Mouse (Mus musculus) left cerebral cortex, adult 9 months (tissue): Measurements from ENCODE around the gene Sec23a.
"Not testable (repeated sequence)": the region's sequence is repeated elsewhere in the genome, so short reads cannot be mapped to it uniquely, and the experiment has no call there.

Experiments used
- DNase-seq, 2 experiments: peaks; one replicate each; pipeline ENCODE4 v3.0.0; 2022; ENCODE audit warnings: low spot score in 2 of 2

Sec23a gene

DNA sequence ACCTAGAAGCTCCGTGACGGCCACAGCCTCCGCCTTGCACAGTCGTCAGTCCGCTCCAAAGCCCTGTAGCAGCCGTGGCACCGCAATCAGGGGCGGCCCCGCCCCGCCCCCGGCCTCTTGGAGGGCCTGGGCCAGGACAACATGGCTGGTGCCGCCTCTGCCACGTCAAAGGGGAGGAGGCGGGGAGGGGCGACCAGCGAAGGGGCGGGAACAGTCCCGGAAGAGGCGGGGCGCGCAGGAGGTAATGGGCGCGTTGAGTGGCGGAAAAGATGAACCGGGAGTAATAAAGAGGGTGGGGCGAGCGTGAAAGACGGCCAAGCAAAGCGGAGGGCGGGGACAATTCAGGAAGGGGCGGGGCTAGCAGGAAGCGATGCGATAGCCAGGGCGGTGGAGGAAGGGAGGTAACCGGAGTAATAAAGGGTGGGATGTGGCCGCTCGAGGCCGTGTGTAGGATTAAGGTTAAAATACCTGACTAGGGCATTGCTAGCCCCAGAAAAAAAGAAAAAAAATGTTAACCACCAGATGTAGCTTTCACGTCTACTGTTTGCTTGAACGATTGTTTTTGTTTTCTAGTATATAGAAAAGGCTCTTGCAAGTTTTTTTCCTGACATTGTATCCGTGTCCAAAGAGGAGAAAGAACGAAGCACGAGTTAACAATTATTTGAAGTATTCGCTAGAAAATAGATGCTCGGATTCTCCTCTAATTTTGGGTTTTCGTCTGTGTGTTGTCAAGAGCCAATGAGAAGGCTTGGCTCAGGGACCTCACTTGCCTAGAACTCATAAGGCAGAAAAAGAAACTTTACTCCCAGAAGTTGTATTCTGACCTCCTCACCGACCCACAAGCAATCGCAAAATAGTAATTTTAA, at the start of gene Sec23a:
Gene Sec23a, minus strand, starts transcription at position 174 of the 866 bp plus-strand sequence.
- peak; percentile 97 to 98 for DNase-seq

GRCm38 (mm10) chr12:59060993-59061595, 49.3 kb upstream of the Sec23a start, which contains the start of gene Trappc6b:
Gene Trappc6b, minus strand, starts transcription at chr12:59061472.
- DNase-seq = peak in 1 of 2 experiments; percentile 78

DNA sequence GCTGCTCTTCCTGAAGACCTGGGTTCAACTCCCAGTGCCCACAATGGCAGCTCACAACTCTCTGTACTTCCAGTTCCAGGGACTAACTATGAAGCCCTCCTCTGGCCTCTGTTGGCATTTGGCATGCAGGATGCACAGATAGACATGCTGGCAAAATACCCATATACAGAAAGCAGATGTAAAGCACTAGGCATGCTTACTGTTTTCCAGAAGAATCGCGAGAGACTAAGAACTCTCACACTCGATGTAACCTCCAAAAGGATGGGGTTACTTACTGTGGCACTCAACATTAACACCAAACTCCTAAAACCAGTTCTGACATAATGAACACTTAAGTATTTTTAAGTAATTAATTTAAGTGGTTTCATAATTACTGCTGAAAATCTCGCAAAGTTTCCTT, 48.5 kb upstream of the Sec23a start:
- no peak for DNase-seq

DNA sequence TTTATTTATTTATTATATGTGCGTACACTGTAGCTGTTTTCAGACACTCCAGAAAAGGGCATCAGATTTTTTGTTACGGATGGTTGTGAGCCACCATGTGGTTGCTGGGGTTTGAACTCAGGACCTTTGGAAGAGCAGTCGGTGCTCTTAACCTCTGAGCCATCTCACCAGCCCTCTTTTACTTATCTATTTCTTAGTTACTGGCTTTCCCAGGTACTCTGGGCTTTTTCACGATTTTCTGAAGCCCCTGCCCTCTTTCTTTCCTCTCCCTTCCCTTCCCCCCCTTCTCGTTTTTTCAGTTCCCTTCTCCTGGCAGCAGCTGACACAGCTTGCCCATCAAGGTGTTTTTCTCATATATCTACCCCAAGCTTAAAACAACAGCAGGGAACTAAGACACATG, 46.4 kb upstream of the Sec23a start:
- DNase-seq = not testable (repeated sequence)

- no peak for DNase-seq
Measured at GRCm38 (mm10) chr12:59056222-59056621, 44.4 kb upstream of the Sec23a start.

DNA sequence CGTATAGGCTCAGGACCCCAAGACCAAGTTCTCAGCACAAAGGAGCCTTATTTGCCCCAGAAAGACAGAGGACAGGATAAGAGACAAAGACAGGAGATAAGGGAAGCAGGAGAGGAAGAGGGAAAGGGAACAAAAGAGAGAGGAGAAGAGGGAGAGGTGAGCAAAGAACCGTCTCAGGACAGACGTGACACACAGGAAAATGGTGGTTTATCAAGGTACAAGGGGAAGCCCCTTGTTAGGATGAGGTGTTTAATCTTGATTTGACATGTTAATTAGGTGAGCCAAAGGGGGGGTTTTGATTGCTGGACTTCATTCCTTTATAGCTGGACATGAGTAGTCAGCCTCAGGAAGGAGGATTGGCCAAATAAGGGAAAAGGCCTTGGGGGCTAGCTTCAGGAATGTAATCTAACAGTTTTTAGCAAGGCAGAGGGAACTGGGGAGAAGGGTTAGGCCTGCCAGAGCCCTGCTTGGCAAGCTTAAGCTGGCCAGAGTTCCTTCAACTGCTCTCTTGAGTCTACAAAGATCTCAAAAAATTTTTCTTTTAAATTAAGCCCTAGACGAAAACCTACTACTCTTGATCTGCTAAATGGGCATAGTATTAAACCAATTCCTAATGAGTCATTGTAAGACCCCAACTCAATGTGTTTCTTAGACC, 43.5 kb upstream of the Sec23a start:
- no peak for DNase-seq

DNA sequence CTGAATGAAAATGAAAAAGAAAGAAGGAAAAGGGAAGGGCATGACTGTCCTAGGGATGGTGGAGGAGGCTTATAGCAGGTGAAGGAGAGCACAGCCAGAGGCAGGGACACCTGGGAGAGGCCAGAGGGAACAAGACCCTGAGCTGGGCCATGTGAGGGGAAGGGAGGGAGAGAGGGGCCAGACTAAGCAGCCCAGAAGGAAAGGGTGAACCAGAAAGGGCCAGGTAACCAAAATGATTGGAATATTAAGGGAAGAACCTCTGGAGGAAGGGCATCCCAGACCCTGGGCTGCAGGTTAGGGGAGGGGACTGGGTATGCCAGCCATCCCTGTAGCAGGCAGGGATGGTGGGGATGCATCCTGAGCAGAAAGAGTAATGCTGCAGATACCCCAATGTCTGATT, 42.2 kb upstream of the Sec23a start:
- DNase-seq = no peak

- no peak for DNase-seq
Measured at GRCm38 (mm10) chr12:59053166-59053565, 41.3 kb upstream of the Sec23a start.

- no peak for DNase-seq
Measured at GRCm38 (mm10) chr12:59052470-59052869, 40.7 kb upstream of the Sec23a start.

GRCm38 (mm10) chr12:59040851-59041250, 29.0 kb upstream of the Sec23a start:
- no peak for DNase-seq

DNA sequence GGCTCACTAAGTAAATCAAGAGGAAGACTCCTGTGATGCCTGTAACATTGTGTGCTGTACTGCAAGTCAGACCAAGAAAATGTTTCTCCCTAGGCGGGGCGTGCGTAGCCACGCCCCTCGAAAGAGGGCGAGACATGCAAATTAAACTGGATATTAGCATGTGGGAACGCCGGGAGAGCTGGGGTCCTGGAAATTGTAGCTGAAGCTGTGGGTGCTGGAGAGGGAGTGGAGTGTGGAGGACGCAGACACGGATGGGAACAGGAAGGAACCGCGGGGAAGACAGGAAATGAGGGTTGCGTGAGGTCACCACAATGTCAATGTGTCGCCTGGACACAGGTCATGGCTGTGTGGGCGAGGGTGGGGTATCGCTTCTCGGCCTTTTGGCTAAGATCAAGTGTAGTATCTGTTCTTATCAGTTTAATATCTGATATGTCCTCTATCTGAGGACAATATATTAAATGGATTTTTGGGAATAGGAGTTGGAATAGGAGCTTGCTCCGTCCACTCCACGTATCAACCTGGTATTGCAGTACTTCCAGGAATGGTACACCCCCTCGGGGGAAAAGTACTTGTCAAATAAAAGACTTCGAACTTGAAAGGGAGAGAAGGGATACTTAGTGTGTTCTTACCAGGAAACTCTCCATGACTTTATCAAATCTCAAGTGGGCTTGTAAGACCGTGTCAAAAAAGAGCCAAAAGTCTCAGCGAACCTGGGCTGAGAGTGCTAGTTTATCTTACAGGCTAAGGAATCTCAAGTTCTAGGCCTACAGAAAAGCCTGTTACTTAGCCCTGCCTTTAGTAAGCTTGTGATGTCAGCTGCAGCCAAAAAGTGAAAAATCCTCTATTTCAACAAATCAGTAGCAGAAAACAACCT, 28.4 kb upstream of the Sec23a start:
- no peak for DNase-seq

DNA sequence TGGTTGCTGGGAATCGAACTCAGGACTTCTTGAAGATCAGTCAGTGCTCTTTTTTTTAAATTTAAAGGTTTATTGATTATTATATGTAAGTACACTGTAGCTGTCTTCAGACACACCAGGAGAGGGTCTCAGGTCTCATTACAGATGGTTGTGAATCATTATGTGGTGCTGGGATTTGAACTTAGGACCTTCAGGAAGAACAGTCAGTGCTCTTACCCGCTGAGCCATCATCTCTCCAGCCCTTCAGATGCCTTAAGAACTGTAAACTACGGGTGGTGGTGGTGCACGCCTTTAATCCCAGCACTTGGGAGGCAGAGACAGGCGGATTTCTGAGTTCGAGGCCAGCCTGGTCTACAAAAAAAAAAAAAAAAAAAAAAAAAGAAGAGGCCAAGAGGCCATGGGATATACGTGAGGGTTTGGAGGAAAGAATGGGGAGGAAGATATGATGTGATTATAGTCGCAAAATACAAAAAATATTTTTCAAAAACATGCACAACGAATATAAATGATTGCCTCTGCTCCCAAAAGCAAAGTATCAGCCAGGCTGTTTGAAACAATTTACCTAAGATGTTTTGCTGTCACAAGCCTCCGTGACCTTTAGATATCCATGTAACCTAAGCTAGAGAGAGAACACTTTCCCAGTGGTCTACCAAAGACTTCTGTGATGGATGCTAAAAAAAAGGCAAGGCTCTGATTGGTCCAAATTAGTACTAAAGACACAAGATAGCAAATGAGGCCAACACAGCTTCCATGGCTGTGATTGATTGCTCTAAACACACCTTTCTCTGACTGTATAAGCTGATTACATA, 27.5 kb upstream of the Sec23a start:
- no peak for DNase-seq

DNA sequence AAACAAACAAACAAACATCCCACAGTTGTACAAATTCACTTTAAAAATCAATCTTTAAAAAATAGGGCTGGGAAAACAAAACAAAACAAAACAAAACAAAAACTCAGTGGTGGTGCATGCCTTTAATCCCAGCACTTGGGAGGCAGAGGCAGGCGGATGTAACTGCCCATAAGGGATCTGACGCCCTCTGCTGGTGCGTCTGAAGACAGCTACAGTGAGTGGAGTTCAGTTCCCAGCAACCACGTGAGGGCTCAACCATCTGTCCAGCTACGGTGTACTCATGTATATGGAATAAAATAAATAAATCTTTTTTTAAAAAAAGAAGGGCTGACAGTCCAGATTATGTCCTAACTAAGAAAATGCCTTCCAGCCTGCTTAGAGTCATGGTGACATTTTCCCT, 20.3 kb upstream of the Sec23a start:
- DNase-seq = no peak

GRCm38 (mm10) chr12:59021306-59021705, 9.5 kb upstream of the Sec23a start:
- DNase-seq = no peak

DNA sequence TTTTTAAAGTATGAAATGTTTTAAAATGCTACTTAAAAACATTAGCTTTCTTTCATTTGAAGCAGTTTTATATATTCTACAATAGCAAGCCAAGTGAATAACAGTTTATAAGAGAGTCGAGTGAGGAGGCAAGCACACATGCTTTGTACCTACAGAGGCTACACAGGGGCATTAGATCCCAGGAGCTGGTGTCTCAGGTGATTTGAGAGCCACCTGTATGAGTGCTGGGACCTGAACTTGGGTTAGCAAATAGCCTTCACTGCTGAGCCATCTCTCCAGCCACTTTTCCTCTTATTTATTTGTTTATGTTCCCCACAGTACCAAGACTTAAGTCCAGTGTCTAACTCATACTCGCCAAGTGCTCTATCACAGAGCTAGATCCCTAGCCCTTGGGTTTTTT, 8.1 kb upstream of the Sec23a start:
- DNase-seq = no peak

DNA sequence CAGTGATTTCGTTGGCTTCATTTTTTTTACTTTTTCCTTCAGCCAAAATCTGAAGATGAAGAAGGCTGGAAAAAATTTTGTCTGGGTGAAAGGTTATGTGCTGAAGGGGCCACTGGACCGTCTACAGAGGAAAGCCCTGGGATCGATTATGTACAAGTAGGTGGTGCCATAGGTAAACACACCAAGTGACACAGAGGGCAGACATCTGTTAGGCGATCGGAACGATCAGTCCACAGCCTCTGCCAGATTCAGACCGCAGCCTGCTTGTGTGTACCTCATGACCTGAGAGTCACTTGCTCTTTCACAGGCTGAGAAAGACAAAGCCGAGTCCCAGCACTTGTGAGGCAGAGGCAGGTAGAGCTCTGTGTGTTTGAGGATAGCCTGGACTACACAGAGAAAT, 6.2 kb upstream of the Sec23a start:
- no peak for DNase-seq

- peak; percentile 76 to 90 for DNase-seq
Measured at GRCm38 (mm10) chr12:59013234-59013633, 1.4 kb upstream of the Sec23a start, which contains the start of gene Gemin2. Gene Gemin2, plus strand, starts transcription at chr12:59013393.

DNA sequence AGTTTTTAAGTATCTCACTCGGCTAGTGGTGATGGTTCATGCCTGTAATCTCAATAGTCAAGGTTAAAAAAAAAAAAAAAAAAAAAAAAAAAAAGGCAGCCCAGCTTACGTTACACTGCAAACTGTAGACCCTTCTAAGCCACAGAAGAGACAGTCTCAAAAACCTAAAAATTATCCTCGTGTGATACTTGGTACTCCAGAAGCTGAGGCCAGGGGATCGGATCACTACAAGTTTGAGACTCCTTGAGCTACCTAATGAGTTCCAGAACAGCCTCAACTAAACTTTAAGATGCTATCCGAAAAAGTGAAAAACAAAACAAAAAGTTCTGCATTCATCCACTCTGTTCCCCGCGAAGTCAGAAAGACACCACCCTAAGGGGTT, 884 bp upstream of the Sec23a start:
- no peak for DNase-seq

DNA sequence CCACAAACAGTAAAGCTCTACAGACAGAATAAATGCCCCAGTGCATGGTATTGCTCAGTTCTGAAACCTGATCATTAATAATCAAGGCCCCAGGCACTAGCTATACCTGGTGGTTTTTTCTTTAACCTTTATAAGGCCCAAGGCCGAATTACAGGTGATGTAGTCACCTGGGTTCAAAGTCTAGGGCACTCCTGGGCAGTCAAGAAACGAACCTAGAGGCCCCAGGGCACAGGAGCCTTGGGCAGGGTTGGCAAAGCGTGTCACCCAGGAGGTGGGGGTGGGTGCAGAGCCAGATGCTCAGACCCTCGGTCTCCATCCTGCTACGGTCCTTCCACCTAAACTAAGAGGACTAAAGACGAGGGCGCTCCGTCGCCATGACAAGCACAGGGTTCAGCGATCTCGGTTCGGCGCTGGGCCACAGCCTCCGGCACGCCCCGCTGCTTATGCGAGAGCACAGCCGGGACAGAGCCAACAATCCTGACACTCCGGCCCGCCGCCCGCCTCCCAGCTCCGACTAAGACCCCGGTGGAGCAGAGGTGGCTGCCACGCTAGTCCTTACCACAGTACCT, 458 bp downstream of the Sec23a start:
- DNase-seq = peak in 1 of 2 experiments; percentile 30

DNA sequence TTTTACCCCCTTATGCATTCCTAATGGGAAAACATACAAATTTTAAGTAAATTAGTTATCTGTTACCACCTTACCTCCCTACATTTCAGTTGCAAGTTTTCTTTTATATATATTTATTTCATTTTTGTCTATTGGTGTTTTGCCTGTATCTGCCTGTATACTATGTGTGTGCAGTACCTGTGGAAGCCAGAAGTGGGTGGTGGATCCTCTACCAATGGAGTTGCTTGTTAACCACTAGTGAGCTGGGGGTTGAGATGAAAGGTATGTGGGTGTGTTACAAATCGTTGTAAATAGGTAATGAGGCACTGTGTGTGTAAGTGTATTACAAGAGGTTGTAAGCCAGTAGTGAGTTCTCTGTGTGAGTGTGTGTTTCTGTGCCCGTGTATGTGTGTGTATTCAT, 1.3 kb downstream of the Sec23a start:
- DNase-seq = no peak
